Mouse (Mus musculus) midbrain, embryonic 13.5 days (tissue): ENCODE data around the gene Car14. TPM values are rescaled to one million over a fixed set of nuclear protein-coding genes. Genes with fewer than 3 reads are reported as not detected.
A peak's percentile ranks its signal among the peaks of the same experiment; 100 is the strongest.
"Not testable (repeated sequence)": the region's sequence is repeated elsewhere in the genome, so short reads cannot be mapped to it uniquely, and the experiment has no call there.

Source experiments
- ATAC-seq: fragments of 200-750 bp; cut with Nextera tagmentation; 2 replicates; pipeline ENCODE4 v1.8.0; 2017; ENCODE audit warnings: mild to moderate bottlenecking, moderate TSS enrichment, moderate library complexity
- H3K27ac ChIP-seq: fragments of 300-500 bp; sonication (generic); 2 replicates; pipeline ENCODE4 v1.5.1; 2015; ENCODE audit warnings: inconsistent platforms, mild to moderate bottlenecking, moderate library complexity
- H3K27me3 ChIP-seq: fragments of 300-500 bp; sonication (generic); 2 replicates; pipeline ENCODE4 v1.6.1; 2015; ENCODE audit warnings: mild to moderate bottlenecking, inconsistent platforms
- H3K36me3 ChIP-seq: fragments of 300-500 bp; sonication (generic); 2 replicates; pipeline ENCODE4 v1.6.1; 2015; ENCODE audit warnings: mild to moderate bottlenecking, inconsistent platforms
- H3K4me1 ChIP-seq: fragments of 300-500 bp; sonication (generic); replicated peaks from 2 replicates; pipeline ENCODE4 v1.6.1; 2015; ENCODE audit warnings: inconsistent platforms
- H3K4me2 ChIP-seq: fragments of 300-500 bp; sonication (generic); replicated peaks from 2 replicates; pipeline ENCODE4 v1.6.1; 2015; ENCODE audit warnings: moderate library complexity, mild to moderate bottlenecking, inconsistent platforms
- H3K4me3 ChIP-seq: fragments of 300-500 bp; sonication (generic); replicated peaks from 2 replicates; pipeline ENCODE4 v1.5.1; 2015; ENCODE audit warnings: mild to moderate bottlenecking, inconsistent platforms
- H3K9ac ChIP-seq: fragments of 300-500 bp; sonication (generic); replicated peaks from 2 replicates; pipeline ENCODE4 v1.6.1; 2015; ENCODE audit warnings: mild to moderate bottlenecking, inconsistent platforms
- H3K9me3 ChIP-seq: fragments of 300-500 bp; sonication (generic); 2 replicates; pipeline ENCODE4 v1.6.1; 2016; ENCODE audit warnings: mild to moderate bottlenecking, inconsistent platforms
- WGBS: fragments of 180-500 bp; shearing (Covaris S2); methylation state at CpG from one replicate; pipeline ENCODE4 v1.1.7; 2015; 5-methylcytosine and 5-hydroxymethylcytosine counted together
- polyA plus RNA-seq: library from polyadenylated mRNA; unstranded; fragments of >200 nt; fragmentation: Nextera tagmentation; extraction: Ambion mirVana; gene quantifications from 2 replicates; pipeline ENCODE4 v1.2.1, GENCODE M21; 2015

Car14 gene
- polyA plus RNA-seq: 8.5 and 11.7 TPM in 2 replicates

DNA sequence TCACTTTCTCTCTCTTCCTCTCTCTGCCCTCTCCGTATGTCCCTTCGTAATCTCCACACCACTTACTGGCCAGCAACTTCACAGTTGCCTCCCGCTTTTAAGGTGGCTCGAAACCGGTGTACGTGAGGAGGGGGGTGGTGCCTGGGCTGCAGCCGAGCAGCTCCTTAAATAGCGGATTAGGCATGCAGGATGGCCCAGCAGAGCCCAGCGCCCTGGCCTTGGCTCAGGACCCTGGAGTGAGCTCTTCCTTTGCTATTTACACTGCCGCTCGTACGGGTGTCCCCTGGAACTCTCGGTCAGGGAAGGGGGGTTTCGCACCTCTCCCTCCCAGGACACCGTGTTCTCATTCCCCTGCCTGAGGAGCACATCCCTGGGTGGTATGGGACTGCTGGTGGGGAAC is at the start of gene Car14:
Gene Car14, minus strand, starts transcription at position 124 of the 400 bp plus-strand sequence.
- Histone ChIP-seq H3K9me3 (no peaks in the 10 kb centered on the region), H3K4me2 (peak within 1 kb of the TSS; percentile 73), H3K27ac (0 out of 2 replicates have a peak within 1 kb of the TSS, but pooled peaks have one; percentile 9), H3K36me3 (no peaks in the 10 kb centered on the region), H3K4me1 (peaks cover 28% of the 10 kb centered on the region), H3K4me3 (peak within 1 kb of the TSS; percentile 37), H3K9ac (peak within 1 kb of the TSS; percentile 59), H3K27me3 (peaks cover 40% of the 10 kb centered on the region)
- WGBS: 1% methylated on average over 15 of the region's 15 CpGs
- ATAC-seq: peak; percentile 61; the same call in 1 of the 2 replicates

DNA sequence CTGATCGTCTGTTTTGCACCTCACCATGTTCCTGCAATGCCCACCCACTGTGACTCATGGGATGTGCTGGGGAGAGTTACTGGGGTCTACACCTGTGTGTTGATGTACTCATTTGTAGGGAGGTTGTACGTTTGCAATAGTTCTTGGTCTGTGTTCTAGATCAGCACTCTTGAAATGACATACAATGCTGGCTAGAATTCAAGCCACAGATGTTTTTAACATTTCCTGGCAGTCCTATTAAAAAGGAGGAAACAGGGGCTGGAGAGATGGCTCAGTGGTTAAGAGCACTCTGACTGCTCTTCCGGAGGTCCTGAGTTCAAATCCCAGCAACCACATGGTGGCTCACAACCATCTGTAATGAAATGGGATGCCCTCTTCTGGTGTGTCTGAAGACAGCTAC is 49.0 kb upstream of the Car14 start:
- ATAC-seq: no peak
- WGBS: 53% methylated on average over 3 of the region's 3 CpGs
- H3K9ac ChIP-seq: no peak overlapping the region; the same call in 1 of the 2 replicates
- no peak overlapping the region for H3K4me3 ChIP-seq
- peaks cover 19% of the 10 kb centered on the region for H3K4me1 ChIP-seq
- peak overlapping the region; percentile 83 for H3K27ac ChIP-seq
- no peaks in the 10 kb centered on the region for H3K27me3 ChIP-seq
- no peak overlapping the region for H3K4me2 ChIP-seq
- H3K9me3 ChIP-seq: no peaks in the 10 kb centered on the region
- no peaks in the 10 kb centered on the region for H3K36me3 ChIP-seq

DNA sequence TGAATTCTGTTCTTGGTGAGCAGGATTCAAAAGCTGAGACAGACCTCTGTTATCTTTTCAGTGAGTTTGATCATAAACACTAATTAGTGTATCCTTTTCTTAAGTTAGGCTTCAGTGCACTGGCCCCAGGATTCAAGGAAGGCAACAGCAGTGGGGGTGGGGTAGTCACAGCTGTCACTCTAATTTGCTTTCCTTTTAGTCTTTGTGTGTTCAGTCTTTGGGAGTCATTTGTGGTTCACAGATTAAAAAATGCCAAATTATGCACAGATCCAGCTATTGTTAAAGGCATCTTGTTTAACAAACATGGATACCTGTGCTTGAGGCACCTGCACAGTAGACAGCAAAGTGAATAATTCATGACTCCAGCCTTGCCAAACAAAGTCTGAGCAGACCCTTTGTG is 48.5 kb upstream of the Car14 start:
- no peaks in the 10 kb centered on the region for H3K36me3 ChIP-seq
- no peak overlapping the region for H3K4me2 ChIP-seq
- ATAC-seq: no peak
- H3K4me1 ChIP-seq: peaks cover 19% of the 10 kb centered on the region
- H3K9ac ChIP-seq: no peak overlapping the region; the same call in 1 of the 2 replicates
- no peak overlapping the region for H3K4me3 ChIP-seq
- H3K27me3 ChIP-seq: no peaks in the 10 kb centered on the region
- peak overlapping the region; percentile 83 for H3K27ac ChIP-seq
- H3K9me3 ChIP-seq: no peaks in the 10 kb centered on the region

DNA sequence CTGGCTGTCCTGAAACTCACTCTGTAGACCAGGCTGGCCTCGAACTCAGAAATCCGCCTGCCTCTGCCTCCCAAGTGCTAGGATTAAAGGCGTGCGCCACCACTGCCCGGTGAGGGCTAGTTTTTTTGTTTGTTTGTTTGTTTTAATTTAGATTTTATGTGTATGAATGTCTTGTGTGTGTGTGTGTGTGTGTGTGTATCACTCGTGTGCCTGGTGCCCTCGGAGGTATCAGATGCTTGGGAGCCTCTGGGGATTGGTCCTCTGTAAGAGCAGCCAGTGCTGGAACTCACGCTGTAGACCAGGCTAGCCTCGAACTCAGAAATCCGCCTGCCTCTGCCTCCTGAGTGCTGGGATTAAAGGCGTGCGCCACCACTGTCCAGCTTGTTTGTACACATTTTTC is 47.1 kb upstream of the Car14 start:
- Histone ChIP-seq H3K4me3 (peak overlapping the region; percentile 55), H3K4me2 (peak overlapping the region; percentile 67), H3K4me1 (peaks cover 19% of the 10 kb centered on the region), H3K27ac (peak overlapping the region; percentile 96), H3K9ac (peak overlapping the region; percentile 74)
- not testable (repeated sequence) for H3K27me3 ChIP-seq, H3K9me3 ChIP-seq, H3K36me3 ChIP-seq
- ATAC-seq: peak; percentile 14; the same call in 1 of the 2 replicates
- 73% methylated on average over 12 of the region's 12 CpGs for WGBS

DNA sequence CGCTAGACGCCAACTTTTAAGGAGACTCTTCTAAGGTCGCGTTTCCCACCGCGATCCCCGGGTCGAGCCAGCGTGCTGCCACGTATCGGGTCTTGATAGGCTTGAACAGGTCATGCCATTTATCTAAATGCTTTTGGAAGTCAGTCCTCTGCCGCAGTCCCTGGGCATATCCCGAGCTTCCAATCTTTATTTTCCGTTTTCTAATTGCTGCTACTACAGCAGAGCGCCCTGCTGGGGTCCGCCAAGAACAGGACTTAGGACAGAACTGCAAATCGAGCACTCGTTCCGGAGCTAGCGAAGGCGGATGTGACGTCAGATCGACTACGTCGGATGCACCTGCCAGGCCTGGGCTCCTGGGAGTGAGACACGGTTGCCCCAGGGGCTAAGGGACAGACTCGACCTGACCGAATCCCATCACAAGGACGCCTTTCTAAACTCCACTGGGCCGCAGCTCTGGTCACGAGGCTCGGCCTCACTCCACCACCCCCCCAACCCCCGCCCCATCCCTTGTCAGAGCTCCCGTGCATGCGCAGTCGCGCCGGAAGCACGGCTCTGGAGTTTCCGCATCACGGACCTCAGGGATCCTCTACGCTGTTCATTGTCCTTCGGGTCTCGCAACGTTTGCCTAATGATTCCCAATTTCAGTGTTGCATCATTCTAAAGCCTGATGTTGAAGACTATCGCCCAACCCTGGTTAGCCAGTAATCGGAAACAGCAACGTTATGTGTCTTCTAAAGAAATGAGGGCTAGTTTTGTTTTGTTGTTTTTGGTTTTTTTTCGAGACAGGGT is 46.5 kb upstream of the Car14 start:
- Histone ChIP-seq H3K27ac (peak overlapping the region; percentile 96), H3K9ac (peak overlapping the region; percentile 74), H3K9me3 (no peaks in the 10 kb centered on the region), H3K4me3 (peak overlapping the region; percentile 55), H3K4me1 (peaks cover 19% of the 10 kb centered on the region), H3K4me2 (peak overlapping the region; percentile 67), H3K27me3 (no peaks in the 10 kb centered on the region), H3K36me3 (peaks cover 10% of the 10 kb centered on the region)
- WGBS: 2% methylated on average over 49 of the region's 49 CpGs
- peak; percentile 96 for ATAC-seq

DNA sequence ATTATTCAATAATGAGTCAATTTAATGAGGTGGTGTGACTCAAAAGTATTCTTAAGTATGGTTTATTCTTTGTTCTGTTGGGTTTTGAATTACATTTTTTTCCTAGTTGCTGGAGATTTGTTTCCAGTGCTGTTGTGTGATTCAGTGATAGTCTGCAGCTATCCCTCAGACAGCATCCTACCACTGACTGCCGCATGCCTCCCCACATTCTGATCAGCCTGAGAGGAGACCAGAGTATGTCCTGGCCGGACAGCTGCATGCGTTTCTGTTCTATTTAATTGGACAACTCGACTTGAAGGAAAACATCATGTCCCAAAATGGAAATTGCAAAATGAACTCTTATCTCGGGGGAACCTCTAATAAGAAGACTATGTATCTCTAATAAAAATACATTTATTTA is 43.8 kb upstream of the Car14 start:
- Histone ChIP-seq H3K9ac (no peak overlapping the region), H3K36me3 (peaks cover 29% of the 10 kb centered on the region), H3K4me1 (peaks cover 17% of the 10 kb centered on the region), H3K9me3 (no peaks in the 10 kb centered on the region), H3K4me3 (no peak overlapping the region), H3K27me3 (no peaks in the 10 kb centered on the region), H3K27ac (no peak overlapping the region), H3K4me2 (no peak overlapping the region)
- no peak for ATAC-seq
- WGBS: 89% methylated on average over 5 of the region's 5 CpGs

DNA sequence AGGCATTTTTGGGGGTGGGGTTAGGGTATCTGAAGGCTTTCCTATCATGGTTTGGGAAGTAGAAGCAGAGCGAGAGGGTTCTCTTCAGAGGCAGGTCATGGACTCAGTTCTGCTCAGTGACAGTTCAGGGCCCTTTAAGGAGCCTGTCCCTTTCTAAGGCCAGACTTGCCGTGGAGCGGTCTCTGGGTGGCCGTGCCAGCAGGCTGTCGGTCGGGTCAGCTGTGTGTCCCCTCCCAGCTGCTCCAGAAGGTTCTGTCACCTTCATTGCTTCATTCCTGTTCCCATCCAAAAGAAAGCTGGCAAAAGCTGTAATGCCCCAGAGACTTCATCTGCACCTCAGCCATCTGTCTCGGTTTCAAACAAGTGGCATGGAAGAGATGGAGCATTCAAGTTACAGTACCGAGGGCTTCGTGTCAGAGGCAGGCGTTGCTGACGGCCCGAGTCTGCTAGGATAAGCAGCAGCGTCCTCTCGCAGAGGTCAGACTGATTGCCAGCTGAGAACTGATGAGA is 41.3 kb upstream of the Car14 start:
- Histone ChIP-seq H3K27me3 (no peaks in the 10 kb centered on the region), H3K4me1 (no peaks in the 10 kb centered on the region), H3K4me3 (no peak overlapping the region), H3K4me2 (no peak overlapping the region), H3K9me3 (no peaks in the 10 kb centered on the region), H3K9ac (no peak overlapping the region), H3K36me3 (peaks cover 53% of the 10 kb centered on the region), H3K27ac (no peak overlapping the region)
- 82% methylated on average over 14 of the region's 14 CpGs for WGBS
- no peak for ATAC-seq

DNA sequence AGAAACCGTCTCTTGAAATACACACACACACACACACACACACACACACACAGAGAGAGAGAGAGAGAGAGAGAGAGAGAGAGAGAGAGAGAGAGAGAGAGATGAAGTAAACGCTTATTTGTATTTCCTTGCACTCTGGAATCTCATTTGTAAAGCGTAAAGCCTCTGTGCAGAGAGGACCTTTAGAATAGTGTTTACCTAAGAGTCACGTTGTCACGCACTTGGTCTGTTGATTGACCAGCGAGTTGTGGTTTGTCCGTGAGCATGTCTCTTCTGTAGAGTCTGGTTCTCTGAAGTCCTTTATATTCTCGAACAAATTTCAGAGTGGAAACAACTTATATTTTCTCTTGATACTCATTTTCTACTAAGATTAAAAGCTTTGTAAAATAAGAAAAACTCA is 40.3 kb upstream of the Car14 start:
- 93% methylated on average over 8 of the region's 8 CpGs for WGBS
- Histone ChIP-seq H3K4me1 (no peaks in the 10 kb centered on the region), H3K27ac (no peak overlapping the region), H3K9ac (no peak overlapping the region), H3K36me3 (peaks cover 63% of the 10 kb centered on the region), H3K27me3 (no peaks in the 10 kb centered on the region), H3K4me3 (no peak overlapping the region), H3K9me3 (no peaks in the 10 kb centered on the region), H3K4me2 (no peak overlapping the region)
- ATAC-seq: no peak

DNA sequence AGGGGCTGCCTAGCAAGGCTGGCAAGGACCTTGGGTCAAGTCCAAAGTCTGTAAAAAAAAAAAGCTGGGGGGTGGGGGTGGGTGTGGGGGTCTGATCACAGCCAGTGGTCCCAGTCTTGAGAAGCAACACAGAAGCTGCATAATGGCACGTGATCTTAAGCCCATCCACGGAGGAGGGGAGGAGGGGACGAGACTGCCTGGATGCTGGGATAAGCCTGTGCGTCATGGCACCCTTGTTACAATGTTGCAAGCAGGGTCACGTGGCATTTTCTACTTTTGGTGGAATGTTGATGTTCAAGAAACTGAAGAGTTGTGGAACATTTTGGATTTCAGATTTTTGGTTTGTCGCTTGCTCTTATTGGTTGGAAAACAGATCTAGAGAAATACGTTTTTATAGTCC is 38.7 kb upstream of the Car14 start:
- no peak overlapping the region for H3K9ac ChIP-seq
- ATAC-seq: no peak
- H3K36me3 ChIP-seq: peaks cover 78% of the 10 kb centered on the region
- H3K4me3 ChIP-seq: no peak overlapping the region
- H3K4me1 ChIP-seq: no peaks in the 10 kb centered on the region
- no peak overlapping the region for H3K27ac ChIP-seq
- no peak overlapping the region for H3K4me2 ChIP-seq
- 92% methylated on average over 7 of the region's 7 CpGs for WGBS
- no peaks in the 10 kb centered on the region for H3K9me3 ChIP-seq
- no peaks in the 10 kb centered on the region for H3K27me3 ChIP-seq

DNA sequence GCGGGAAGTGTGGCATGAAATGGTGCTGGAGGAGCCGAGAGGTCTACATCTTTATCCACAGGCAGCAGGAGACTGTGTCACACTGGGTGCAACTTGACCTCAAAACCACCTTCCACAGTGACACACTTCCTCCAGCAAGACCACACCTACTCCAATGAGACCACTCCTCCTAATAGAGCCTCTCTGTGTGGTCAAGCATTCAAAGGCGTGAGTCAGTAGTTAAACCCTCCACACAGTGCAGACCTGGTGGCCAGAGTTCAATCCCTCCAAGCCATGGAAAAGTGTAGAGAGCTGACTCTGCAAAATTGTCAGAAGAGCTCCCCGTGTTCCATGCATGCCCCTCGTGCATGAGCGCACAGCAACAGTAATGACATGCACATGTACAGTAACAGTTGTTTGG is 38.3 kb upstream of the Car14 start:
- Histone ChIP-seq H3K36me3 (peaks cover 83% of the 10 kb centered on the region), H3K4me3 (no peak overlapping the region), H3K27ac (no peak overlapping the region), H3K4me2 (no peak overlapping the region), H3K9ac (no peak overlapping the region), H3K9me3 (no peaks in the 10 kb centered on the region), H3K27me3 (no peaks in the 10 kb centered on the region), H3K4me1 (no peaks in the 10 kb centered on the region)
- WGBS: 89% methylated on average over 6 of the region's 6 CpGs
- no peak for ATAC-seq

DNA sequence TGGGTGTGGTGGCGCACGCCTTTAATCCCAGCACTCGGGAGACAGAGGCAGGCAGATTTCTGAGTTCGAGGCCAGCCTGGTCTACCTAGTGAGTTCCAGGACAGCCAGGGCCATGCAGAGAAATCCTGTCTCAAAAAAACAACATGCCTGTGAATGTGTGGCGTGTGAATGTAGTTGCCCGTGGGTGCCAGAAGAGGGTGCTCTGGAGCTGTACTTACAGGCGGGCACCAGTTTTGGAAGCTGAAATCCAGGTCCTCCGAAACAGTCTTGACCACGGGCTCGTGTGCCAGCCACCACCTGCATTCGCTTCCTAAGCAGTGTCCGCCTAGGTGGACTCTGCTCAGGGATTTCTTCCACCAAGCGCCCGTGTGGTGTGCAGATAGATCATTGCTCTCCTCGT is 34.3 kb upstream of the Car14 start:
- H3K4me1 ChIP-seq: no peaks in the 10 kb centered on the region
- ATAC-seq: no peak
- no peaks in the 10 kb centered on the region for H3K27me3 ChIP-seq
- no peak overlapping the region for H3K4me2 ChIP-seq
- H3K9me3 ChIP-seq: no peaks in the 10 kb centered on the region
- H3K27ac ChIP-seq: no peak overlapping the region
- H3K36me3 ChIP-seq: peaks cover 88% of the 10 kb centered on the region
- WGBS: 94% methylated on average over 15 of the region's 15 CpGs
- H3K4me3 ChIP-seq: no peak overlapping the region
- no peak overlapping the region for H3K9ac ChIP-seq

DNA sequence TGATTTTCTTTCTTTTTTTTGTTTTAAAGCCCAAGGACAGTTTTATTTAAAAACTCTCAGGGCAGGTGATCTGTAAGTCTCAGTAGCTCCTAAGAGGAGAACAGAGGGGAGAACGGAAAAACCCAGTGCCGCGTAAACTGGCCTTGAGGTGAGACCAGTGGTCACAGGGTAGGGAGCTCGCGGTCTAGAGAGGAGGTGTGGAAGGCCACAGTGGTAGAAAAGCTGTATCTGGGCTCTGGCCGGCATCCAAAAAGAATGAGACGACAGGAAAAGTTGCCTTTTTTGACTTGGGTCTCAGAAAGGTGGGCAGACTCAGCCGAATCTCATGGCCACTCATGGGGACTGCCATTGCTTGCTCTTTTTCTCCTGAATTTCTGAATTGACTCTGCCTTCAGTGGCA is 33.7 kb upstream of the Car14 start:
- ATAC-seq: no peak
- WGBS: 96% methylated on average over 8 of the region's 8 CpGs
- Histone ChIP-seq H3K4me2 (no peak overlapping the region), H3K9me3 (no peaks in the 10 kb centered on the region), H3K27me3 (no peaks in the 10 kb centered on the region), H3K4me1 (0 out of 2 replicates have a peak, but pooled peaks cover 1% of the 10 kb centered on the region), H3K4me3 (no peak overlapping the region), H3K9ac (no peak overlapping the region), H3K27ac (no peak overlapping the region), H3K36me3 (peaks cover 91% of the 10 kb centered on the region)
